Mouse (Mus musculus) NIH3T3 (cell line): Measurements from ENCODE around the gene Ciita.

Experiments used
- DNase-seq: peaks from one replicate; pipeline ENCODE4 v3.0.0-alpha.2; 2012; ENCODE audit warnings: low read depth

The Ciita gene

GRCm38 (mm10) chr16:10551592-10551991 lies 71.7 kb downstream of the Ciita start:
- DNase-seq, result peak; percentile 77

- DNase-seq, result no peak
These were observed 74.0 kb downstream of the Ciita start for GRCm38 (mm10) chr16:10553858-10554257.

GRCm38 (mm10) chr16:10559991-10560390 lies 80.1 kb downstream of the Ciita start:
- peak; percentile 77 for DNase-seq

- peak; percentile 90 for DNase-seq
These were observed 85.5 kb downstream of the Ciita start for GRCm38 (mm10) chr16:10565278-10565885.

GRCm38 (mm10) chr16:10567153-10567552 lies 87.3 kb downstream of the Ciita start:
- DNase-seq, result no peak

GRCm38 (mm10) chr16:10569809-10570395 lies 90.0 kb downstream of the Ciita start:
- DNase-seq, result peak; percentile 53

- DNase-seq, result peak; percentile 20
These were observed 90.8 kb downstream of the Ciita start for GRCm38 (mm10) chr16:10570708-10571107.

GRCm38 (mm10) chr16:10571820-10572219 lies 92.0 kb downstream of the Ciita start:
- DNase-seq, result peak; percentile 81

- DNase-seq, result peak; percentile 53
These were observed 95.1 kb downstream of the Ciita start for GRCm38 (mm10) chr16:10574936-10575335.

GRCm38 (mm10) chr16:10575915-10576314 lies 96.1 kb downstream of the Ciita start:
- peak; percentile 78 for DNase-seq

GRCm38 (mm10) chr16:10577548-10577947 lies 97.7 kb downstream of the Ciita start:
- no peak for DNase-seq
